Mouse (Mus musculus): ENCODE data around the gene Id1.
A peak's percentile ranks its signal among the peaks of the same experiment; 100 is the strongest.

DNA sequence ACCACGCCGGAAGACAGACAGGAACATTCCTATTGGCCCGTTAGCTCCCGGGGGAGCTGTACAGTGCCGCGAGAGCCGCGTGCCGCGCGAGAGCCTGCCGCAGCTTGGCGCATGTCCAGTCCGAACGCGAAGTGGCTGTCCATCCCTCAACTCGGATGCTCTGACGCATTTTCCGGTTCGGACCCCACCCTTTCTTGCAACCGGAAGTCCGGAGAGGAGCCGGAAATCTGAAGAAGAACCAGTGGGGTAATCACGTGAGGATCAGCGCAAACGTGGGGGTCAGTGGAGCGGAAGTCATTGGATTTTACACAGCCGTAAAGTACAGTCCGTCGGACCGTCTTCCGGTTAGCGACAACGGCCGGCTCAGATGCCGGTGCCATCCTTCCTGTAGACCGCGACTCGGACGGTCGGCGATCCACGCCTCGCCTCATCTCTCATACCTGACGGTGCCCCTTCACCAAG lies 49.2 kb upstream of the Id1 start, which contains the start of gene Mcts2:
- peak; percentile 79 for TF ChIP-seq POLR2A (IDR thresholded peaks at IDR 0.05; ENCODE audit: low read depth, low read length)
- TF ChIP-seq CTCF (IDR thresholded peaks at IDR 0.05; ENCODE audit: borderline replicate concordance, insufficient read depth, low read length) = no peak

Data from embryonic fibroblast, embryonic 13.5 days (primary cell).